Mouse (Mus musculus): Measurements from ENCODE around the gene Cpeb3. TPM values are rescaled to one million over a fixed set of nuclear protein-coding genes. Genes with fewer than 3 reads are reported as not detected.

Cpeb3 gene
- total RNA-seq, 2 experiments from 2014 or later = 73.2 to 80.7 TPM

DNA sequence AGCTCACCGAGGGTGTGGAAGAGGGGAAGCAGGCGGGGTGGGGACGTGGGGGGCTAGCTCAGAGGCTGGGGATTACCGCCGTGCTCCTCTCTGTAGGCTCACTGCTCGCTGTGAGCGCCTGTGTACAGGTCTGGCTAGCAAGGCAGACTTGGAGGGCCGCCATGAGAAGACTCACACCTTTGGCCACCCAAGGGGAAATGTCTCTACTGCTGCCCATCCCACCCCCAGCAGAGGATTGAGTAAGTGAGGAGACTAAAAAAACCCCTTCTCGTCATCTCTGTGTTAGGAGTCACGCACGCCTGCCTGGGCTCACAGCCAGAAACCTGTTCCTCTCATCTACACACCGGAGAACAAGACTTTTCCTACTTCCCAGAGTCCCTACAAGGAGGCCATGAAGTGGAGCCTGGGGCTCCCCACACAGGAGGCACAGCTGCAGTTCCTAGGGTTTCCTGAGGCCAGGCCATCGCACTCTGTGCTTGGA lies 182.5 kb downstream of the Cpeb3 start:
- DNase-seq = no peak

DNA sequence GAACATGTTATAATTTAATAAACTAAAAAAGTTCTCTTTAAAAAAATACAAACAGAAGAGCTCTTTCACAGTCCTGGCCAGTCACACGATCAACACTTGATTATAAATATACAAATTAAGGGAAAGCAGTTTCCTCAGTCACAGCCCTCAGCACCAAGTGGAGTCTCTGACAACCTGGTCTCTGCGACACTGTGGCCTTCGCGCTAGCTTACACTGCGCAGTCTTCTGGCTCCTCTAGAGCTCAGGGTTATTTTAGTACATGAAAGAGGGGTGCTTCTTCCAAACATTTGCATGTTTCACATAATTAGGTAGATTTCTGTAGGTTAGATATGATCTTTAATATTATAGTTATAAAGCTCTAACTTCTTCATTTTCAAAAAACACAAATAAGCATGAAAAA lies 186.3 kb downstream of the Cpeb3 start:
- no peak for DNase-seq

DNA sequence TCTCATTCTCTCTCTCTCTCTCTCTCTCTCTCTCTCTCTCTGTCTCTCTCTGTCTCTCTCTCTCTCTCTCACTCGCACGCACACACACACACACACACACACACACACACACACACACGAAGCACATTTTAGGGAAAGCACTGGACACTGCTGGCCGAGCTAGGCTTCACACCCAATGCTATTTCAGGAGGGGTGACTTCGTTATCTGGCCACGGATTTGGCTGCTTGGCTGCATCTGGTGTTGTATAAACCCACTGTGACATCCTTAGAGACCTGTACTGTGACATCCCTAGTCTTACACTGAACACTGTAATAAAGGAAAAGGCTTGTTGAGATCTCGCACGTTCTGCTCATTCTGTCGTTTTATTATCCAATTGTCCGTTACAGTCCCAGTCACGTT lies 187.4 kb downstream of the Cpeb3 start:
- no peak for DNase-seq

DNA sequence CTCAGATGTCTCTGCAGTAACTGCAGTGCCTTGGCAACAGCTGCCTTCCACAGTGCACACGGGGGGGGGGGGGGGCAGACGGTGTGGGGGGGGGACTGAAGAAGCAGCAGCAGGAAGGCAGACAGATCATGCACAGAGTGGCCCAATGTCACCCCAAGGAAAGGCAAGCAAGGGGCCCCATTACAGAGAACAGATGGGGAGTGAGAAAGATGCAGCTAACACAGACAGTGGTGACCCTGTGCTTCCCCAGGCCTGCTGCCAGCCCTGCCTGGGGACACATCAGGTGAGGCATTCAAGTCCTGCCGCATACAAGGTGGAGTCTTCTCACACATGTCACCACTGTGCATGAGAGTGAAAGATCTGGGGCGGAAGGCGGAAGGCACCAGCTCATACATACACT lies 187.9 kb downstream of the Cpeb3 start:
- no peak for DNase-seq

DNA sequence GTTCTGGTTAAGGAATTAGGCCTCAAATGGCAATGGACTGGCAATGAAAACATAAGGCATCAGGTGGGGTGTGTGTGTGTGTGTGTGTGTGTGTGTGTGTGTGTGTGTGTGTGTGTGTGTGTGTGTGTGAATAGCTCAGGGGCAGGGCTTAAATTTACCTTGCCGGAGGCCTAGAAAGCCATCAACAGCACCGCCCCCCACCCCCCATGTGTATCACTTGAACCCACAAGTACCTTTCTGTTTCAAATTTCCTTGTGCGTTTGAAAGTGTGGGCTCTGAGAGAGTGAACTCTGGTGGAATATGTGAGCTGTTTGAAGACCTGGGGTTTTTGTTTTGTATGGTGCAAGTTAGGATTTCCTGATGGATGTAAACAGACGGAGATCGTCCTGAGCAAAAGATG lies 189.5 kb downstream of the Cpeb3 start:
- DNase-seq = no peak

DNA sequence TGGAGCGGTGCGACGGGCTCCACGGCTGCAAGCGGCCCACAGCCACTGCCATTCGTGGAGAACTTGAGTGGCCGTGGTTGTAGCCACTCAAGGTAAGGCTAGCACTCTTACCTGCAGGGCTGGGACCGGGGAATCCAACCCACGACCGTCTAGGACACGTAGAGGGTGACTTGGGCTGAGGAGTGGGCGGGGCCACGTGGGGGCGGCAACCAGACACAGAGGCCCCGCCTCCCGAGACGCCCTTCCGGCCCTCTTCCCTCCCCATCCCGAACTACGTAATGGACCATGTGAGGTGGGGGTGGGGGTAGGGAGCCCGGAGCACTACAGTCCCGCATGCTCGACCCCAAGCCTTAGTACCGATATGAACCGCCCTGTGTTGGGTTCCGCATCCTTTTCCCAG lies 190.0 kb downstream of the Cpeb3 start:
- peak; percentile 31 to 44 for DNase-seq

DNA sequence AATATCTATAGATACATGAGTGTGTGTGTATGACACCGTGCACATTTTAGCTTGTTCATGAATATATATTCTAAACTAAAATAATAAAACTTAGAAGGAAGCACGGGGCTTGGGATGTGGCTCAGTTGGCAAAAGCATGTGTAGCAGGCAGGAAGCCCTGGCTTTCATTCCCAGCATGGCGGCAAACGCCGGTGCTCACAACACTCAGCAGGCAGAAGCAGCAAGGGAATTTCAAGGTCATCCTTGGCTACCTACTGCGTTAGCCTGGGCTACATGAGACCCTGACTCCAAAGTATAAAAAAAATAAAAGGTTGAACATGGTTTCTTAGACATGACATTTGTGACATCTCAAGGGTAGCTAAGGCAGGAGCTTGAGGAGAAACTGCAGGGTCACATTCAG lies 191.5 kb downstream of the Cpeb3 start:
- no peak for DNase-seq

DNA sequence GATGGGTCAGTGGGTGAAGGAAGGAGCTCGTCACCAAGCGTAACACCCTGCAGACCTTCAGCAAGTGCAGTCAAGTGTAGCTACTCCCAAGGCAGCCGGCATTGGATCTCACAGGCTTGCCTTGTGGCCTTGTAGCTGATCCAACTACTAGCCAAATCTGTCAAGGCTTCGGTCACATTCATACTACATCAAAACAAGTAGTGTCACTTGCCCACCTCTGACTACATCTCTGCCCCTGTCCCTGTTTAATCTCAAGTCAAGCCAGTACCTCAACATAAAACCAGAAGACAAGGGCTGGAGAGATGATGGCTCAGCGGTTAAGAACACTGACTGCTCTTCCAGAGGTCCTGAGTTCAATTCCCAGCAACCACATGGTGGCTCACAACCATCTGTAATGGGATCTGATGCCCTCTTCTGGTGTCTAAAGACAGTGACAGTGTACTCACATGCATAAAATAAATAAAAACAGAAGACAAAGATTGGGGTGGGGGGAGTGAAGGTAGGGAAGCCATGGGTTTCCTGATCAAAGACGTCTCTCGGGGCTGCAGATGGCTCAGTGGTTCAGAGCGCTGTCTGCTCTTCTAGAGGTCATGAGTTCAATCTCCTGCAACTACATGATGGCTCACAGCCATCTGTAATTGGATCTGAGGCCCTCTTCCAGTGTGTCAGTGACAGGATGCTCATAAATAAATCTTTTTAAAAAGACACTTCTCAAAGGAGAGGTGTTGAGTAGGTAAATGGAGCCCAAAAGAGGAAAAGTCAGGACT lies 194.0 kb downstream of the Cpeb3 start:
- DNase-seq = no peak

DNA sequence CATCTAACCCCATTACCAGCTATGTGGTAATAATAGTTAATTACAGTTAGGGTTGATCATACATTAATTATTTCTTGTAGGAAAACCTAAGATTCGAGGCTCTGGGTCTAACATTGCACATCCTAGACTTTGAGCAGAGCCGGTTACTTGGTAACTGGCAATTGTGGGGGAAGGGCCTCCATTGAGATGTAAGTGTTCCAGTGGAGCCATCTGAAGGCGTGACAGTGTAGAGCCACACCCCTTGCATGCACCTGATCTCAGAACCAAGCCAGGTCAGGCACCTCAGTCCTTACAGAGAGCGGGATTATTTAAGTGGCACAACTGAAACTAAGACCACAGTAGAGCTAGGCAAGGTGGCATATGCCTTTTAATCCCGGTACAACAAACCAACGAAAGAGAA lies 194.9 kb downstream of the Cpeb3 start:
- no peak for DNase-seq

DNA sequence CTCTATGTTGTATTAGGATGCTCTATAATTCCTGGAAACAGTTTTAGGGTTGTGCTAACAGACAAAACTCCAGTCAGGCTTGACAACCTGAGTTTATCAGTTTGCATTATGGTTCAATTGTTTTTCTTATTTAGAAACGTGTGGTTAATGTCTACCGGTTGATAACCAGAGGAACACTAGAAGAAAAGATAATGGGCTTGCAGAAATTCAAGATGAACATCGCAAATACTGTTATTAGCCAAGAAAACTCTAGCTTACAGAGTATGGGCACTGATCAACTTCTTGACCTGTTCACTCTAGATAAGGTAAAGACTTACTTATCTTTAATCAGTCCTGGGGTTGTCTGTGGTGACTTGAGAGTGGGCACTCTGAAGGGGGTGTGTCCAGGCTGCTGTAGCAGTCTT lies 198.5 kb downstream of the Cpeb3 start:
- DNase-seq = no peak

DNA sequence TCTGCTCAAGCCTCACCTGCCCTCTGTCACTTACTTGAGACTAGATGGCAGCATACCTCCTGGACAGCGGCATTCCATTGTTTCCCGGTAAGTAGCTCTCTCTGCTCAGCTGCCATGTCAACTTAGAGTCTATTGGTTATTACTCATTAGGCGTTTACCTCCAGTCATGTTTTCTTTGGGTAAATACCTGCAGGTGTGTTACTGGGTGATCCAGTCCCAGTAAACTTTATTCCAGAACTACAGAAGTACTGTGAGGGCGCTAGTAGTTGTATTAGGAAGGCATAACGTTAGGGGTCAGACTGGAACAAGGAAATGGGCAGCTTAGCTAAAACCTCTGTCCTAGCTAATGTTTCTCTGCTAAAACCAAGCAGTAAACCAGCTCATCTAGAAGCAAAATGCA lies 203.8 kb downstream of the Cpeb3 start:
- no peak for DNase-seq

Other genes starting within 250 kb of the Cpeb3 start
- gene March5, start 1.1 kb downstream of the Cpeb3 start, total RNA-seq (2021) = 10 to 100 TPM; 84.4 to 87.6 TPM
- 10 to 100 TPM; 37.8 to 37.9 TPM for gene Ide, start 129.3 kb upstream of the Cpeb3 start, total RNA-seq (2021)
- 1 to 10 TPM; 1.3 to 1.4 TPM for gene Kif11, start 167.8 kb upstream of the Cpeb3 start, total RNA-seq (2021)
- 1 to 10 TPM; 1.1 to 1.2 TPM for gene Hhex, start 226.2 kb upstream of the Cpeb3 start, total RNA-seq (2021)

Measured in layer of hippocampus, postnatal 36 days (tissue).